10 mouse cellular contexts compared by ENCODE assay signal in the genomic region with DNA sequence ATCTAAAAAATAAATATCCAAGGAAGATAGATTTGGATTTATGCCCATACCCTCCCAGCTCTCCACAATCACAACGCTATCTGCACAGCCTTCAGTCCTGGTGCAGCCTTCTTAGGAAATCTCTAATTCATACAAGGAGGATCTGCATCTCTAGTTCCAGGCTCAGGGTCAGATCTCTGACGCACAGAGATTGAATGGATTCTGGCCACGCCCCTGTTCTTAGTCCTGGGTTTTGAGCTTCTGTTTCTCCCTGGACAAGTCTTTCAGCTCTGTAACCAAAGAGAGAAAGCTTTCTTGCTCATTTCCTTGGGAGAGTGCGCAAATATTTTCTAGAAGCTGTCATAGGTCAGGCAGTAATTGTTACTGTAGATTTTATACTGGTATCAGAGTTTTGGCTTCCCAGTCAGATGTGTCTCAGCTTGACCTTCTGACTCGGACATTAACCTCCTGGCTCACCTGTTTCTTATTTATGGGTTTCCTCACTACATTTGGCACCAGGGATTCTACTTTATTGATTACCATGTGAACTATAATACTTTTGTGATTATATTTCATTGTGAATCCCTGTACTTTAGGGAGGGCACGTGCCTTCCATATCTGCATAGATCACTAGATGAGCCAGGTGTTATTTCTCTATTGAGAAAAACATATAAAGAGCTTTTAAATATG.
"Had no signal": no experiment of that assay in that cellular context is flagged by ENCODE, and none has a peak within 500 bp of the region (broad histone marks: within the 10 kb centered on the region; RNA-seq: fewer than 3 reads in every experiment).

No protein-coding gene starts in this region.

- DNase-seq: kidney, adult 9 months; kidney, postnatal 14 days; kidney, postnatal 4 days; liver; liver, postnatal 0 days; lung, embryonic 14.5 days; right cerebral cortex, adult 18-20 months; right cerebral cortex, postnatal 14 days; right cerebral cortex, postnatal 4 days; thymus, postnatal 25 days had no signal
